Mouse (Mus musculus): ENCODE data around the gene Ina.

DNA sequence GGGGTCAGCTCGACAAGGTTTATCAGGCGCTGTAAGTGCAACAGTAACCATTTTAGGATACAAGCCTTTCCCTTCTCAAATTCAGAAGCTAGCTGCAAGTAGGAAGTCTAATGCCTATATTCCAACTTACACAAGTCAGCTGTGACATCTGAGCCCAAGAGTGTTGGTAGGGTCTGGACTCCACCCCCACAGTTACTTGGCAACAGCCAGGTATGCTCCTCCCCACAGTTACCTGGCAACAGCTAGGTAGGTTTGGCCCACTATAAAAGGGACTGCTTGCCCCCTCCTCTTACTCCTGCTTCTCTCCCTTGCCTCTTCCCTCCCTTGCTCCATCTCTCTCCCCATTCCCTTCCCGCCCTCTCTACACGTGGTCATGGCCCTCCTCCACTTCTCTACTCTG lies 34.6 kb downstream of the Ina start:
- TF ChIP-seq CTCF (IDR thresholded peaks at IDR 0.05; ENCODE audit: low read depth) (no peak), EP300 (IDR thresholded peaks at IDR 0.05; ENCODE audit: low read depth) (no peak)
